10 mouse cellular contexts compared by ENCODE assay signal in genomic region chr10:37615926-37616691, GRCm38 (mm10).
DNase-seq lines count a peak whose midpoint lies in the region; ATAC-seq and TF ChIP-seq lines count a peak whose summit lies in the region.
"Had no signal": no experiment of that assay in that cellular context is flagged by ENCODE, and none has a peak within 500 bp of the region (broad histone marks: within the 10 kb centered on the region; RNA-seq: fewer than 3 reads in every experiment).

No protein-coding gene starts in this region.

- TF ChIP-seq CTCF in liver, postnatal 0 days (IDR thresholded peaks at IDR 0.05; ENCODE audit: low read depth) = no peak

- no peak overlapping the region for H3K4me2 ChIP-seq in heart, embryonic 12.5 days
- no peak overlapping the region for H3K4me2 ChIP-seq in midbrain, embryonic 11.5 days
- no peak overlapping the region for H3K4me2 ChIP-seq in midbrain, embryonic 15.5 days
- no peak overlapping the region for H3K4me2 ChIP-seq in intestine, embryonic 15.5 days (replicated peaks)
- no peak overlapping the region for H3K4me2 ChIP-seq in stomach, embryonic 16.5 days (ENCODE audit: low read depth, low read length)
- no peak overlapping the region for H3K4me2 ChIP-seq in liver, postnatal 0 days (ENCODE audit: low read depth, low read length)

- TF ChIP-seq EP300 in liver, postnatal 0 days (IDR thresholded peaks at IDR 0.05; ENCODE audit: low read depth) = no peak

- 76% methylated on average over 4 of the region's 4 CpGs for WGBS in heart, embryonic 12.5 days
- 68% methylated on average over 4 of the region's 4 CpGs for WGBS in midbrain, embryonic 11.5 days
- 77% methylated on average over 4 of the region's 4 CpGs for WGBS in midbrain, embryonic 15.5 days
- WGBS in intestine, embryonic 15.5 days = 51% methylated on average over 4 of the region's 4 CpGs
- 40% methylated on average over 4 of the region's 4 CpGs for WGBS in stomach, embryonic 16.5 days
- 75% methylated on average over 4 of the region's 4 CpGs for WGBS in liver, postnatal 0 days (ENCODE audit: insufficient replicate concordance)

- H3K9ac ChIP-seq in heart, embryonic 12.5 days = no peak overlapping the region
- H3K9ac ChIP-seq in midbrain, embryonic 11.5 days (ENCODE audit: low read length) = no peak overlapping the region
- H3K9ac ChIP-seq in midbrain, embryonic 15.5 days = no peak overlapping the region
- H3K9ac ChIP-seq in intestine, embryonic 15.5 days = no peak overlapping the region
- H3K9ac ChIP-seq in stomach, embryonic 16.5 days (ENCODE audit: low read length) = peak overlapping the region; percentile 23; the same call in 1 of the 2 replicates
- H3K9ac ChIP-seq in liver, postnatal 0 days (replicated peaks) = no peak overlapping the region

- no peaks in the 10 kb centered on the region for H3K36me3 ChIP-seq in heart, embryonic 12.5 days
- H3K36me3 ChIP-seq in midbrain, embryonic 11.5 days (ENCODE audit: control insufficient read depth, insufficient read depth, low read length) = no peaks in the 10 kb centered on the region
- H3K36me3 ChIP-seq in midbrain, embryonic 15.5 days (replicated peaks) = no peaks in the 10 kb centered on the region
- H3K36me3 ChIP-seq in intestine, embryonic 15.5 days = no peaks in the 10 kb centered on the region
- no peaks in the 10 kb centered on the region for H3K36me3 ChIP-seq in stomach, embryonic 16.5 days (ENCODE audit: control insufficient read depth, insufficient read depth, low read length)
- H3K36me3 ChIP-seq in liver, postnatal 0 days (replicated peaks; ENCODE audit: insufficient read depth, low read length) = no peaks in the 10 kb centered on the region

- H3K27ac ChIP-seq in heart, embryonic 12.5 days (ENCODE audit: poor library complexity, severe bottlenecking) = no peak overlapping the region
- no peak overlapping the region for H3K27ac ChIP-seq in midbrain, embryonic 11.5 days (ENCODE audit: low read depth, low read length)
- H3K27ac ChIP-seq in midbrain, embryonic 15.5 days = no peak overlapping the region
- no peak overlapping the region for H3K27ac ChIP-seq in intestine, embryonic 15.5 days
- no peak overlapping the region for H3K27ac ChIP-seq in stomach, embryonic 16.5 days (ENCODE audit: low read length)
- H3K27ac ChIP-seq in liver, postnatal 0 days (ENCODE audit: low read depth) = no peak overlapping the region

- H3K27me3 ChIP-seq in heart, embryonic 12.5 days (replicated peaks) = peaks cover 5% of the 10 kb centered on the region
- H3K27me3 ChIP-seq in midbrain, embryonic 11.5 days (ENCODE audit: control insufficient read depth, insufficient read depth, low read length) = no peaks in the 10 kb centered on the region
- no peaks in the 10 kb centered on the region for H3K27me3 ChIP-seq in midbrain, embryonic 15.5 days (replicated peaks)
- H3K27me3 ChIP-seq in intestine, embryonic 15.5 days (replicated peaks) = no peaks in the 10 kb centered on the region
- no peaks in the 10 kb centered on the region for H3K27me3 ChIP-seq in stomach, embryonic 16.5 days (ENCODE audit: control insufficient read depth, insufficient read depth, low read length)
- H3K27me3 ChIP-seq in liver, postnatal 0 days (ENCODE audit: insufficient read depth, low read length) = no peaks in the 10 kb centered on the region

- no peak for DNase-seq in heart, adult 8-10 months (ENCODE audit: low spot score)
- DNase-seq in midbrain, embryonic 11.5 days (ENCODE audit: low spot score, missing footprints) = peak; percentile 82
- DNase-seq in cerebellum, postnatal 4 days (ENCODE audit: low spot score in 2 of 2) = no peak
- DNase-seq in liver, postnatal 0 days = no peak
- DNase-seq: gastrocnemius, postnatal 36 days; kidney, adult 9 months had no signal

- H3K9me3 ChIP-seq in heart, embryonic 12.5 days (replicated peaks) = no peaks in the 10 kb centered on the region
- H3K9me3 ChIP-seq in midbrain, embryonic 11.5 days (ENCODE audit: control insufficient read depth, low read length) = no peaks in the 10 kb centered on the region
- H3K9me3 ChIP-seq in midbrain, embryonic 15.5 days = no peaks in the 10 kb centered on the region
- H3K9me3 ChIP-seq in intestine, embryonic 15.5 days = no peaks in the 10 kb centered on the region
- no peaks in the 10 kb centered on the region for H3K9me3 ChIP-seq in stomach, embryonic 16.5 days (replicated peaks; ENCODE audit: control insufficient read depth, low read length)
- no peaks in the 10 kb centered on the region for H3K9me3 ChIP-seq in liver, postnatal 0 days (ENCODE audit: low read length)

- peaks cover 15% of the 10 kb centered on the region for H3K4me1 ChIP-seq in heart, embryonic 12.5 days (replicated peaks)
- peaks cover 3% of the 10 kb centered on the region; the same call in 1 of the 2 replicates for H3K4me1 ChIP-seq in midbrain, embryonic 11.5 days (ENCODE audit: control insufficient read depth, insufficient read depth, low read length)
- no peaks in the 10 kb centered on the region for H3K4me1 ChIP-seq in midbrain, embryonic 15.5 days
- no peaks in the 10 kb centered on the region for H3K4me1 ChIP-seq in intestine, embryonic 15.5 days (replicated peaks)
- H3K4me1 ChIP-seq in stomach, embryonic 16.5 days (ENCODE audit: control insufficient read depth, insufficient read depth, low read length) = no peaks in the 10 kb centered on the region
- H3K4me1 ChIP-seq in liver, postnatal 0 days (ENCODE audit: insufficient read depth) = 0 out of 2 replicates have a peak, but pooled peaks cover 2% of the 10 kb centered on the region

- no peak overlapping the region for H3K4me3 ChIP-seq in heart, embryonic 12.5 days
- no peak overlapping the region for H3K4me3 ChIP-seq in midbrain, embryonic 11.5 days (ENCODE audit: low read depth, low read length)
- H3K4me3 ChIP-seq in midbrain, embryonic 15.5 days = no peak overlapping the region
- H3K4me3 ChIP-seq in intestine, embryonic 15.5 days (replicated peaks) = no peak overlapping the region
- no peak overlapping the region for H3K4me3 ChIP-seq in stomach, embryonic 16.5 days (replicated peaks; ENCODE audit: low read length)
- H3K4me3 ChIP-seq in liver, postnatal 0 days (ENCODE audit: low read depth, low read length) = no peak overlapping the region

- ATAC-seq in heart, embryonic 12.5 days (ENCODE audit: insufficient number of reproducible peaks, low FRiP score) = 0 out of 2 replicates have a peak, but pooled peaks have one; percentile 23
- ATAC-seq in midbrain, embryonic 11.5 days (ENCODE audit: low FRiP score) = 0 out of 2 replicates have a peak, but pooled peaks have one; percentile 19
- ATAC-seq in midbrain, embryonic 15.5 days (replicated peaks) = no peak
- peak; percentile 68; the same call in 1 of the 2 replicates for ATAC-seq in intestine, embryonic 15.5 days
- ATAC-seq in stomach, embryonic 16.5 days (ENCODE audit: insufficient read depth, low FRiP score) = peak; percentile 73; the same call in 1 of the 2 replicates
- ATAC-seq in liver, postnatal 0 days = no peak

Comparison
In these comparisons a context has a peak if more than half of its experiments do, and no peak if none do; other contexts are left out.
1. ATAC-seq: peak in heart, embryonic 12.5 days (single experiment), midbrain, embryonic 11.5 days (single experiment), intestine, embryonic 15.5 days (single experiment) and stomach, embryonic 16.5 days (single experiment); none in midbrain, embryonic 15.5 days (single experiment) and liver, postnatal 0 days (single experiment).